Mouse (Mus musculus) lung, embryonic 15.5 days (tissue): ENCODE measurements around the gene Plcd1. TPM values are rescaled to one million over a fixed set of nuclear protein-coding genes. Genes with fewer than 3 reads are reported as not detected.
A peak's percentile ranks its signal among the peaks of the same experiment; 100 is the strongest.

Experiments used
- ATAC-seq: fragments of 200-750 bp; cut with Nextera tagmentation; 2 replicates; pipeline ENCODE4 v1.8.0; 2017; ENCODE audit warnings: moderate number of reproducible peaks, borderline replicate concordance; ENCODE audit not compliant: low FRiP score, low TSS enrichment; ENCODE audit errors: extremely low read depth
- H3K27ac ChIP-seq: fragments of 300-500 bp; sonication (generic); 2 replicates; pipeline ENCODE4 v1.5.1; 2015; ENCODE audit warnings: moderate library complexity, mild to moderate bottlenecking, inconsistent platforms
- H3K27me3 ChIP-seq: fragments of 300-500 bp; sonication (generic); 2 replicates; pipeline ENCODE4 v1.6.1; 2015; ENCODE audit warnings: inconsistent platforms
- H3K36me3 ChIP-seq: fragments of 300-500 bp; sonication (generic); 2 replicates; pipeline ENCODE4 v1.6.1; 2015; ENCODE audit warnings: inconsistent platforms
- H3K4me1 ChIP-seq: fragments of 300-500 bp; sonication (generic); 2 replicates; pipeline ENCODE4 v1.6.1; 2015; ENCODE audit warnings: inconsistent platforms
- H3K4me2 ChIP-seq: fragments of 300-500 bp; sonication (generic); 2 replicates; pipeline ENCODE4 v1.6.1; 2015; ENCODE audit warnings: inconsistent platforms, mild to moderate bottlenecking, moderate library complexity
- H3K4me3 ChIP-seq: fragments of 300-500 bp; sonication (generic); 2 replicates; pipeline ENCODE4 v1.5.1; 2015; ENCODE audit warnings: mild to moderate bottlenecking, inconsistent platforms
- H3K9ac ChIP-seq: fragments of 300-500 bp; sonication (generic); 2 replicates; pipeline ENCODE4 v1.6.1; 2015; ENCODE audit warnings: inconsistent platforms
- H3K9me3 ChIP-seq: fragments of 300-500 bp; sonication (generic); 2 replicates; pipeline ENCODE4 v1.6.1; 2016; ENCODE audit warnings: inconsistent platforms
- WGBS: fragments of 180-500 bp; shearing (Covaris S2); methylation state at CpG from one replicate; pipeline ENCODE4 v1.1.7; 2015; 5-methylcytosine and 5-hydroxymethylcytosine counted together
- polyA plus RNA-seq: library from polyadenylated mRNA; unstranded; fragments of >200 nt; fragmentation: Nextera tagmentation; extraction: Ambion mirVana; gene quantifications from 2 replicates; pipeline ENCODE4 v1.2.1, GENCODE M21; 2015

Gene Plcd1
- polyA plus RNA-seq, 1 experiment from 2014 or later, result 17.7 TPM

- no peak overlapping the region for H3K27ac ChIP-seq
- no peak for ATAC-seq
- WGBS, result 6% methylated on average over 6 of the region's 6 CpGs
Observed at GRCm38 (mm10) chr9:119067601-119068000, 25.7 kb downstream of the Plcd1 start.

GRCm38 (mm10) chr9:119064296-119064695, 29.0 kb downstream of the Plcd1 start:
- Histone ChIP-seq H3K4me3 (no peak overlapping the region), H3K27ac (no peak overlapping the region), H3K4me1 (peaks cover 22% of the 10 kb centered on the region), H3K9me3 (no peaks in the 10 kb centered on the region), H3K9ac (no peak overlapping the region), H3K27me3 (no peaks in the 10 kb centered on the region), H3K36me3 (no peaks in the 10 kb centered on the region), H3K4me2 (no peak overlapping the region)
- ATAC-seq, result no peak
- 56% methylated on average over 4 of the region's 4 CpGs for WGBS

More at GRCm38 (mm10) chr9:119067601-119068000, 25.7 kb downstream of the Plcd1 start:
- Histone ChIP-seq H3K4me1 (peaks cover 21% of the 10 kb centered on the region), H3K4me2 (no peak overlapping the region), H3K36me3 (peaks cover 4% of the 10 kb centered on the region; the same call in 1 of the 2 replicates), H3K27me3 (no peaks in the 10 kb centered on the region), H3K4me3 (no peak overlapping the region), H3K9ac (no peak overlapping the region), H3K9me3 (no peaks in the 10 kb centered on the region)

GRCm38 (mm10) chr9:119063036-119063644, 30.2 kb downstream of the Plcd1 start:
- peaks cover 18% of the 10 kb centered on the region for H3K4me1 ChIP-seq
- no peaks in the 10 kb centered on the region for H3K36me3 ChIP-seq
- no peaks in the 10 kb centered on the region for H3K9me3 ChIP-seq
- ATAC-seq, result no peak
- H3K4me3 ChIP-seq, result 0 out of 2 replicates have a peak overlapping the region, but pooled peaks have one; percentile 13
- no peaks in the 10 kb centered on the region for H3K27me3 ChIP-seq
- H3K9ac ChIP-seq, result no peak overlapping the region
- H3K27ac ChIP-seq, result no peak overlapping the region
- peak overlapping the region; percentile 24; the same call in 1 of the 2 replicates for H3K4me2 ChIP-seq
- WGBS, result 36% methylated on average over 19 of the region's 19 CpGs

- 86% methylated on average over 10 of the region's 10 CpGs for WGBS
- no peaks in the 10 kb centered on the region for H3K36me3 ChIP-seq
- ATAC-seq, result no peak
- H3K4me1 ChIP-seq, result peaks cover 10% of the 10 kb centered on the region
- H3K27ac ChIP-seq, result no peak overlapping the region
- no peaks in the 10 kb centered on the region for H3K27me3 ChIP-seq
- no peaks in the 10 kb centered on the region for H3K9me3 ChIP-seq
- H3K4me3 ChIP-seq, result no peak overlapping the region
- no peak overlapping the region for H3K9ac ChIP-seq
- no peak overlapping the region for H3K4me2 ChIP-seq
Observed at GRCm38 (mm10) chr9:119060701-119061100, 32.6 kb downstream of the Plcd1 start.

- Histone ChIP-seq H3K36me3 (no peaks in the 10 kb centered on the region), H3K27me3 (no peaks in the 10 kb centered on the region), H3K27ac (no peak overlapping the region), H3K4me3 (no peak overlapping the region), H3K9me3 (no peaks in the 10 kb centered on the region), H3K9ac (no peak overlapping the region), H3K4me1 (peaks cover 8% of the 10 kb centered on the region; the same call in 1 of the 2 replicates), H3K4me2 (no peak overlapping the region)
- WGBS, result 74% methylated on average over 7 of the region's 7 CpGs
- no peak for ATAC-seq
Observed at GRCm38 (mm10) chr9:119058245-119058644, 35.1 kb downstream of the Plcd1 start.

GRCm38 (mm10) chr9:119055336-119055735, 38.0 kb downstream of the Plcd1 start:
- no peak overlapping the region for H3K4me2 ChIP-seq
- no peaks in the 10 kb centered on the region for H3K9me3 ChIP-seq
- peaks cover 19% of the 10 kb centered on the region for H3K4me1 ChIP-seq
- no peaks in the 10 kb centered on the region for H3K27me3 ChIP-seq
- WGBS, result 79% methylated on average over 4 of the region's 4 CpGs
- no peak overlapping the region for H3K9ac ChIP-seq
- no peaks in the 10 kb centered on the region for H3K36me3 ChIP-seq
- no peak overlapping the region for H3K27ac ChIP-seq
- H3K4me3 ChIP-seq, result no peak overlapping the region
- ATAC-seq, result no peak

- Histone ChIP-seq H3K4me2 (peak overlapping the region; percentile 60), H3K4me3 (peak overlapping the region; percentile 44; the same call in 1 of the 2 replicates), H3K4me1 (peaks cover 19% of the 10 kb centered on the region), H3K9me3 (no peaks in the 10 kb centered on the region), H3K9ac (no peak overlapping the region), H3K27me3 (no peaks in the 10 kb centered on the region), H3K27ac (0 out of 2 replicates have a peak overlapping the region, but pooled peaks have one; percentile 10), H3K36me3 (no peaks in the 10 kb centered on the region)
- 59% methylated on average over 9 of the region's 9 CpGs for WGBS
- ATAC-seq, result no peak; the same call in 1 of the 2 replicates
Observed at GRCm38 (mm10) chr9:119053964-119054576, 39.2 kb downstream of the Plcd1 start.

GRCm38 (mm10) chr9:119052154-119052944, 41.0 kb downstream of the Plcd1 start, which contains the start of gene Vill:
Gene Vill (plus strand): TSS chr9:119052778.
- Histone ChIP-seq H3K4me1 (peaks cover 27% of the 10 kb centered on the region), H3K4me3 (peak within 1 kb of the TSS; percentile 44), H3K27ac (peak within 1 kb of the TSS; percentile 74), H3K27me3 (no peaks in the 10 kb centered on the region), H3K9ac (peak within 1 kb of the TSS; percentile 54), H3K9me3 (no peaks in the 10 kb centered on the region), H3K4me2 (peak within 1 kb of the TSS; percentile 60), H3K36me3 (no peaks in the 10 kb centered on the region)
- peak; percentile 90 for ATAC-seq
- WGBS, result 8% methylated on average over 22 of the region's 22 CpGs

- Histone ChIP-seq H3K27me3 (no peaks in the 10 kb centered on the region), H3K4me1 (peaks cover 27% of the 10 kb centered on the region), H3K4me2 (no peak overlapping the region), H3K9me3 (no peaks in the 10 kb centered on the region), H3K4me3 (no peak overlapping the region), H3K36me3 (no peaks in the 10 kb centered on the region), H3K27ac (no peak overlapping the region), H3K9ac (no peak overlapping the region)
- 55% methylated on average over 2 of the region's 2 CpGs for WGBS
- no peak for ATAC-seq
Observed at GRCm38 (mm10) chr9:119051158-119051557, 42.1 kb downstream of the Plcd1 start.

GRCm38 (mm10) chr9:119048182-119048903, 45.0 kb downstream of the Plcd1 start:
- Histone ChIP-seq H3K27me3 (no peaks in the 10 kb centered on the region), H3K9ac (no peak overlapping the region), H3K36me3 (0 out of 2 replicates have a peak, but pooled peaks cover 1% of the 10 kb centered on the region), H3K4me1 (peaks cover 27% of the 10 kb centered on the region), H3K27ac (no peak overlapping the region), H3K4me3 (no peak overlapping the region), H3K9me3 (no peaks in the 10 kb centered on the region), H3K4me2 (no peak overlapping the region)
- no peak for ATAC-seq
- 66% methylated on average over 11 of the region's 11 CpGs for WGBS

- no peaks in the 10 kb centered on the region for H3K27me3 ChIP-seq
- peaks cover 55% of the 10 kb centered on the region for H3K36me3 ChIP-seq
- no peaks in the 10 kb centered on the region for H3K9me3 ChIP-seq
- H3K4me1 ChIP-seq, result peaks cover 10% of the 10 kb centered on the region; the same call in 1 of the 2 replicates
- WGBS, result 88% methylated on average over 15 of the region's 15 CpGs
- no peak overlapping the region for H3K9ac ChIP-seq
- ATAC-seq, result no peak
- no peak overlapping the region for H3K4me3 ChIP-seq
- no peak overlapping the region for H3K27ac ChIP-seq
- H3K4me2 ChIP-seq, result no peak overlapping the region
Observed at GRCm38 (mm10) chr9:119040101-119040775, 53.1 kb downstream of the Plcd1 start.
